8 mouse cellular contexts compared by ENCODE assay signal in the genomic region with DNA sequence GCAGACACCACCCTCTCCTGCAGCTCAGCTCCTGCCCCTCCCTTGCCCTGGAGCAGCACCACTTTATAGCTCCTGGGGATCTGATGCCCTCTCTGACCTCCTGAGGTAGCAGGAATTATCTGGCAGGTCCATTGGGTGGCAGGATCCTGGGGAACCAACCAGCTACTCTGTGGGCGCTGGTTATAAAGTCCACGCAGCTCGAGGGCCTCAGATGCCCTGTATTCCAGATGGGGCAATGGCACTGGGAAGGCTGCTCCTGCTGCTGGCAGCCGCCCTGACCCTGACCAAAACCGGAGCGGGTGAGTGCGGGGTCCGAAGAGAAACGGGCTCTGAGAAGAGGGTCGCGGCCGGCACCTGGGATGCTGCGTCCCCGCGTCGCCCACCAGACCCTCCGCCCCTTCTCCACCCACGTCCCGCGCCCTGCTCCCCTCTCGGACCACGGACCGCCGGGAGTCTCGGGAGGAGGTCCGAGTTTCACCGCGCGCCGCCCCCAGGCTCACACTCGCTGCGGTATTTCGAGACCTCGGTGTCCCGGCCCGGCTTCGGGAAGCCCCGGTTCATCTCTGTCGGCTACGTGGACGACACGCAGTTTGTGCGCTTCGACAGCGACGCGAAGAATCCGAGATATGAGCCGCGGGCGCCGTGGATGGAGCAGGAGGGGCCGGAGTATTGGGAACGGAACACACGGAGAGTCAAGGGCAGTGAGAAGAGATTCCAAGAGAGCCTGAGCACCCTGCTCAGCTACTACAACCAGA. TPM values are rescaled to one million over a fixed set of nuclear protein-coding genes. Genes with fewer than 3 reads are reported as not detected.
A peak's percentile ranks its signal among the peaks of the same experiment; 100 is the strongest.
DNase-seq lines count a peak whose midpoint lies in the region; ATAC-seq and TF ChIP-seq lines count a peak whose summit lies in the region.

A gene (plus strand): TSS at position 79 of the 755 bp plus-strand sequence.

- H3K4me1 ChIP-seq in liver, embryonic 14.5 days (replicated peaks; ENCODE audit: control insufficient read depth in 2 of 2, insufficient read depth in 2 of 2, low read length in 1 of 2), result no peaks in the 10 kb centered on the region; a peak in 1 of 4 replicates

- H3K9me3 ChIP-seq in liver, embryonic 14.5 days (ENCODE audit: control insufficient read depth, low read length), result no peaks in the 10 kb centered on the region

- no peak for TF ChIP-seq CTCF in gastrocnemius, adult 2 months (IDR thresholded peaks at IDR 0.05)
- no peak for TF ChIP-seq CTCF in liver, embryonic 14.5 days (IDR thresholded peaks at IDR 0.05; ENCODE audit: low read depth)

- DNase-seq in gastrocnemius, adult 2 months, result no peak
- DNase-seq in gastrocnemius, postnatal 10 days, result no peak
- peak; percentile 41 for DNase-seq in thymus, postnatal 14 days
- DNase-seq in thymus, postnatal 25 days, result no peak
- DNase-seq in liver, embryonic 14.5 days (ENCODE audit: low read depth in 3 of 3, low spot score in 3 of 3), result no peak
- DNase-seq in thymus, postnatal 4 days, result peak; percentile 55
- no peak for DNase-seq in urinary bladder, postnatal 25 days (ENCODE audit: low spot score)
- no peak for DNase-seq in adrenal gland, postnatal 10 days

- no peak within 1 kb of the TSS for H3K9ac ChIP-seq in liver, embryonic 14.5 days (replicated peaks)

- no peak within 1 kb of the TSS for H3K27ac ChIP-seq in gastrocnemius, adult 2 months
- H3K27ac ChIP-seq in liver, embryonic 14.5 days, result no peak within 1 kb of the TSS

- whole genome bisulfite sequencing in liver, embryonic 14.5 days (ENCODE audit: insufficient replicate concordance), result 2% methylated on average over 55 of the region's 55 CpGs

- H3K27me3 ChIP-seq in liver, embryonic 14.5 days (ENCODE audit: control insufficient read depth, insufficient read depth, low read length), result peaks cover 13% of the 10 kb centered on the region

- H3K4me3 ChIP-seq in gastrocnemius, adult 2 months, result peak within 1 kb of the TSS; percentile 48
- peak within 1 kb of the TSS in 1 of 2 experiments; percentile 27; a peak in 1 of 4 replicates for H3K4me3 ChIP-seq in liver, embryonic 14.5 days (ENCODE audit: insufficient read depth in 1 of 2, low read depth in 2 of 2, low read length in 2 of 2)

- H3K4me2 ChIP-seq in liver, embryonic 14.5 days (ENCODE audit: low read depth), result peak within 1 kb of the TSS; percentile 52

- H3K36me3 ChIP-seq in liver, embryonic 14.5 days (replicated peaks; ENCODE audit: control insufficient read depth, insufficient read depth, low read depth), result no peaks in the 10 kb centered on the region

- no peak for TF ChIP-seq EP300 in liver, embryonic 14.5 days (IDR thresholded peaks at IDR 0.05; ENCODE audit: low read depth)

- intact Hi-C loops in gastrocnemius, adult 2 months (cut with DNase I), result no loop called here

- no peak for ATAC-seq in liver, embryonic 14.5 days (ENCODE audit: insufficient read depth)

RNA-seq across cellular contexts. Expression of the gene that starts here (rescaled TPM):
- total RNA-seq in gastrocnemius, adult 2 months (2021), result under 1 TPM; 0.25 to 0.36 TPM
- total RNA-seq in gastrocnemius, postnatal 10 days (2021), result under 1 TPM; 0.23 to 0.70 TPM
- 0.50 and 0.56 TPM in 2 replicates for polyA plus RNA-seq in liver, embryonic 14.5 days (2012; rRNA removed)
- 0.58 and 1.2 TPM in 2 replicates for polyA plus RNA-seq in liver, embryonic 14.5 days (2014; fragmentation: Nextera tagmentation; extraction: Ambion mirVana)
- total RNA-seq in adrenal gland, postnatal 10 days (2021), result 1 to 10 TPM; 1.4 to 1.5 TPM

Comparison
In these comparisons a context has a peak if more than half of its experiments do, and no peak if none do; other contexts are left out.
1. DNase-seq: peak in thymus, postnatal 14 days (single experiment) and thymus, postnatal 4 days (single experiment); none in gastrocnemius, adult 2 months (single experiment), gastrocnemius, postnatal 10 days (single experiment), thymus, postnatal 25 days (single experiment), liver, embryonic 14.5 days (0 of 3), urinary bladder, postnatal 25 days (single experiment) and adrenal gland, postnatal 10 days (single experiment).